Mouse (Mus musculus) heart, embryonic 13.5 days (tissue): ENCODE measurements around the gene Npcd. TPM values are rescaled to one million over a fixed set of nuclear protein-coding genes. Genes with fewer than 3 reads are reported as not detected.

ENCODE experiments used
- ATAC-seq: fragments of 200-750 bp; cut with Nextera tagmentation; 2 replicates; pipeline ENCODE4 v1.8.0; 2017; ENCODE audit warnings: moderate TSS enrichment; ENCODE audit not compliant: insufficient number of reproducible peaks, low FRiP score, low TSS enrichment; ENCODE audit errors: extremely low read depth
- H3K27ac ChIP-seq: fragments of 300-500 bp; sonication (generic); replicated peaks from 2 replicates; pipeline ENCODE4 v1.5.1; 2015; ENCODE audit warnings: moderate library complexity, mild to moderate bottlenecking, inconsistent platforms
- H3K27me3 ChIP-seq: fragments of 300-500 bp; sonication (generic); replicated peaks from 2 replicates; pipeline ENCODE4 v1.6.1; 2015; ENCODE audit warnings: mild to moderate bottlenecking, inconsistent platforms
- H3K36me3 ChIP-seq: fragments of 300-500 bp; sonication (generic); 2 replicates; pipeline ENCODE4 v1.6.1; 2015; ENCODE audit warnings: mild to moderate bottlenecking, inconsistent platforms
- H3K4me1 ChIP-seq: fragments of 300-500 bp; sonication (generic); 2 replicates; pipeline ENCODE4 v1.6.1; 2015; ENCODE audit warnings: inconsistent platforms
- H3K4me2 ChIP-seq: fragments of 300-500 bp; sonication (generic); 2 replicates; pipeline ENCODE4 v1.6.1; 2015; ENCODE audit warnings: inconsistent platforms, mild to moderate bottlenecking, moderate library complexity
- H3K4me3 ChIP-seq: fragments of 300-500 bp; sonication (generic); 2 replicates; pipeline ENCODE4 v1.5.1; 2015; ENCODE audit warnings: moderate library complexity, mild to moderate bottlenecking, inconsistent platforms
- H3K9ac ChIP-seq: fragments of 300-500 bp; sonication (generic); 2 replicates; pipeline ENCODE4 v1.6.1; 2015; ENCODE audit warnings: inconsistent platforms, mild to moderate bottlenecking, moderate library complexity
- H3K9me3 ChIP-seq: fragments of 300-500 bp; sonication (generic); 2 replicates; pipeline ENCODE4 v1.6.1; 2016; ENCODE audit warnings: inconsistent platforms
- WGBS: fragments of 180-500 bp; shearing (Covaris S2); methylation state at CpG from one replicate; pipeline ENCODE4 v1.1.7; 2015; ENCODE audit warnings: mixed read lengths; 5-methylcytosine and 5-hydroxymethylcytosine counted together
- polyA plus RNA-seq: library from polyadenylated mRNA; unstranded; fragments of >200 nt; fragmentation: Nextera tagmentation; extraction: Ambion mirVana; gene quantifications from 2 replicates; pipeline ENCODE4 v1.2.1, GENCODE M21; 2015

Npcd gene
- polyA plus RNA-seq, 1 experiment from 2014 or later: not detected

DNA sequence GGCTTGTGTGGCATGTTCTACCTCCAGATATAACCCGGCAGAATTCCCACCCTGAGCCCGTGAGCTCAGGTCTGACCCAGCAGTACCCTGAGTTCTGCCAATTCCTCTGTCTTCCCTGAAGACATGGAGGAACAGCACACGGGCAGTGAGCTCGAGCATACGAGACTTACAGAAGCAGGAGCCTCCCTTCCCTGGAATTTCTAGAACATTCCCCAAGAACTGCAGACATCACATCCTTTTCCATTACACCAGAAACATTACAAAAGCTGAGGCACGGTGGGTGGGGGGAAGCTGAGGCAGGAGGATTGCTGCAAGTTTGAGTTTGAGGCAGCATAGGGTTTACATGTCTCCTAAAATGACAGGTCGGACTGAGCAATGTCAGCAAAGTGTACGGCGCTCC, 25.8 kb upstream of the Npcd start:
- no peak for ATAC-seq
- Histone ChIP-seq H3K27ac (no peak overlapping the region), H3K4me1 (peaks cover 5% of the 10 kb centered on the region; the same call in 1 of the 2 replicates), H3K36me3 (no peaks in the 10 kb centered on the region), H3K9me3 (no peaks in the 10 kb centered on the region), H3K4me2 (no peak overlapping the region), H3K27me3 (no peaks in the 10 kb centered on the region), H3K9ac (no peak overlapping the region), H3K4me3 (no peak overlapping the region)
- 77% methylated on average over 9 of the region's 9 CpGs for WGBS

DNA sequence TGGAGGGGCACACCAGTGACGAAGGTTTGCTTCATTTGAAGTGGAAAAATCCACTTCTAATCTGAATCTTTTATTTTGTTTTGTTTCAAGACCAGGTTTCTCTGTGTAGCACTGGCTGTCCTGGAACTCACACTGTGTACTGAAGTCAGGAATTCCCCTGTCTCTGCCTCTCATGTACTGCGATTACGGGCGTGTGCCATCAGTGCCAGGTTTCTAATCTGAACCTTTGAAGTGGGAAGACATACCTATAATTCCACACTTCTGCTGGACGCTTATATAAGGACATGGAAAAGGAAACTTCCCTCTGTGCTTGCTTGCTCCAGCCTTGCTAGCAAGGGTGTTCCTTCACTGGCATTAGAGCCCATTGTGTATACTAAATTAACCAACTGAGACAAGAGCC, 24.9 kb upstream of the Npcd start:
- H3K27ac ChIP-seq: no peak overlapping the region
- peaks cover 5% of the 10 kb centered on the region; the same call in 1 of the 2 replicates for H3K4me1 ChIP-seq
- no peaks in the 10 kb centered on the region for H3K9me3 ChIP-seq
- no peak for ATAC-seq
- no peak overlapping the region for H3K9ac ChIP-seq
- H3K4me2 ChIP-seq: no peak overlapping the region
- no peak overlapping the region for H3K4me3 ChIP-seq
- H3K27me3 ChIP-seq: no peaks in the 10 kb centered on the region
- WGBS: 43% methylated on average over 5 of the region's 5 CpGs
- H3K36me3 ChIP-seq: no peaks in the 10 kb centered on the region

DNA sequence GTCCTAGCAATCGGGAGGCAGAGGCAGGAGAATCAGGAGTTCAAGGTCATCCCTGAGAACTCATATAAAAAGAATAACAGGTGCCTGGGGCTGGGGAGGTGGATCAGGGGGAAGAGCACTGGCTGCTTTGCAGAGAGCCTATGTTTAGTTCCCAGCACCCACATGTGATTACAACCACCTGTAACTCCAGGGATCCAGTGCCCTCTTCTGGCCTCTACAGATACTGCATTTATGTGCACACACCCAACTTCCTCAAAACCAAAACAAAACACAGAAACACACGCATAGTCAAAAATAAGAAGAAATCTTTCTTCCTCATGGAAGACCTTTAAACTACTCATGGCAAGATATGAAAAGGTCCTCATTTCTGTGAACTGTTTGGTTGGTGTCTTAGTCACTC, 16.1 kb upstream of the Npcd start:
- no peaks in the 10 kb centered on the region for H3K36me3 ChIP-seq
- 88% methylated on average over 2 of the region's 2 CpGs for WGBS
- H3K4me1 ChIP-seq: peaks cover 12% of the 10 kb centered on the region
- H3K9ac ChIP-seq: no peak overlapping the region
- no peak for ATAC-seq
- H3K4me3 ChIP-seq: no peak overlapping the region
- H3K9me3 ChIP-seq: peaks cover 5% of the 10 kb centered on the region; the same call in 1 of the 2 replicates
- H3K27ac ChIP-seq: no peak overlapping the region
- no peak overlapping the region for H3K4me2 ChIP-seq
- H3K27me3 ChIP-seq: no peaks in the 10 kb centered on the region

DNA sequence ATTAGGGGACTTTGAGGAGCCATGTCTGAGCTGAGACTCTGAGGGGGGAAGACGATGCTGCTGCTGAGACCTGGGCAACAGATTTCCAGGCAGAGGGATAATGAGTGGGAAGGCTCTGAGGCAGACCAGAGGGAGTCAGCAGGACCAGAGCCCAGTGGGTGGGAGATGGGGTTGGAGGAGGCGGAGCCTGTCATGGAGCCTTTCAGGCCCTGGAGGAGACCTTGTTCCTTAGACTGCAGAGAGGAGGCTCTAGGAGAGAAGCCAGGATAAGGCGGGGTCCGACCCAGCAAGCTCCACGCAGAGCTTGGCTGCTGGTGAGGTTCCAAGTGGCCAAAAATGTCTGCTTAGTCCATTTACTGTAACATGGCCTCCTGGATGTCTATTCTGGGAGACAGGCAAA, 13.1 kb upstream of the Npcd start:
- 0 out of 2 replicates have a peak overlapping the region, but pooled peaks have one; percentile 25 for H3K9ac ChIP-seq
- H3K4me2 ChIP-seq: no peak overlapping the region
- H3K9me3 ChIP-seq: peaks cover 5% of the 10 kb centered on the region; the same call in 1 of the 2 replicates
- peak overlapping the region; percentile 8; the same call in 1 of the 2 replicates for H3K27ac ChIP-seq
- ATAC-seq: no peak
- 17% methylated on average over 5 of the region's 5 CpGs for WGBS
- no peaks in the 10 kb centered on the region for H3K36me3 ChIP-seq
- H3K27me3 ChIP-seq: no peaks in the 10 kb centered on the region
- peaks cover 12% of the 10 kb centered on the region for H3K4me1 ChIP-seq
- no peak overlapping the region for H3K4me3 ChIP-seq

DNA sequence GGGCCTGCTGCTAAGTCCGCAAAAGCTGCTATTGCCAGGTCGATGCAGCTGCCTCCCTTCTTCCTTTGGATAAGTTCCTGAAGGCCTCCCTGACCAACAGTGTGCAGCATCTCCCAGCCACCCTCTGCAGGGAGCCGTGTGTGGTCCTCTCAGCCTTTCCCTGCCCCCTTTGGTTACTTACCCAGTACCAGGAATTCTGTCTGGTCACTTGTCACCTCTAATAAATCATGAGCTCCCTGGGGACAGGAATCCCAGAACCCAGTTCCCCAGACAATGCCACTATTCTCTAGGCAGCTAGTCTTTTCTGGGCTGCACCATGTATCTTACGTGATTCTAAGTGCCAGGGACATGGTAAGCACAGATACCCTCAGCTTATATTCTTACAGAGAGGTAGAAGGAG, 11.9 kb upstream of the Npcd start:
- no peak overlapping the region for H3K27ac ChIP-seq
- no peaks in the 10 kb centered on the region for H3K27me3 ChIP-seq
- no peak overlapping the region for H3K9ac ChIP-seq
- peaks cover 5% of the 10 kb centered on the region; the same call in 1 of the 2 replicates for H3K9me3 ChIP-seq
- H3K36me3 ChIP-seq: no peaks in the 10 kb centered on the region
- no peak for ATAC-seq
- no peak overlapping the region for H3K4me2 ChIP-seq
- H3K4me1 ChIP-seq: peaks cover 12% of the 10 kb centered on the region
- no peak overlapping the region for H3K4me3 ChIP-seq
- WGBS: 63% methylated on average over 4 of the region's 4 CpGs

DNA sequence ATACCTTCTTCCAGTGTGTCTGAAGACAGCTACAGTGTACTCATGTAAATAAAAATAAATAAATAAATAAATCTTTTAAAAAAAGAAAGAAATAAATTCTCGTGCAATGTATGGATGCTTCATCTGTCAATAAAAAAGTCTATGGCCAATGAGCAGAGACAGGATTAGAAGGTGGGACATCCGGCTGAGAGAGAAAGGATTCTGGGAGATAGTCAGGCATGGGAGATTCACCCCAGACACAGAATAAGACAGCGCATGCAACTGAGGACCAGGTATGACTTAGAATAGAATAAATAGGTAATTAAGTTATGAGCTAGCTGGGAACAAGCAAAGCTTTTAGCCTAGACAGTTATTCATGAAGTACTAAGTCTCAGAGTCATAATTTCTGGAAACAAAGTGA, 8.9 kb upstream of the Npcd start:
- Histone ChIP-seq H3K9ac (no peak overlapping the region), H3K4me1 (peaks cover 11% of the 10 kb centered on the region), H3K27me3 (peaks cover 8% of the 10 kb centered on the region), H3K4me3 (no peak overlapping the region), H3K9me3 (no peaks in the 10 kb centered on the region), H3K36me3 (no peaks in the 10 kb centered on the region), H3K27ac (no peak overlapping the region), H3K4me2 (no peak overlapping the region)
- WGBS: 86% methylated on average over 3 of the region's 3 CpGs
- ATAC-seq: no peak

DNA sequence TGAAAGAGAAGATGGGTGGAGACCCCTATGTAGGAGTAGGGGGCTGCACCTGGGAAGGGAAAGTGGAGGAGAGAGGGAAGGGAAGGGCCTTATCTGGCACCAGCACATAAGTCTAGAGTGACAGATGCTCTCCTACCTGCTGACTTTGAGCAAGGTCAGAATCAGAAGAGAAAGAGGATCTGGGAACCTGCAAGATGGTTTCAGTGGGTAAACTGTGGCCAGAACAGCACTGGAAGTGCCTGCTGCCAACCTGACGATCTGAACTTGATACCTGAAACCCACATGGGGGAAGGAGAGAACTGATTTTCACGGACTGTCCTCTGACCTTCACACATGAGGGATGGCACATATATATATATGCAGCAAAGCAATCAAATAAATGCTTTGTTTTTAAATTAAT, 6.2 kb upstream of the Npcd start:
- ATAC-seq: no peak
- no peak overlapping the region for H3K4me3 ChIP-seq
- H3K9ac ChIP-seq: no peak overlapping the region
- WGBS: 46% methylated on average over 2 of the region's 2 CpGs
- no peaks in the 10 kb centered on the region for H3K9me3 ChIP-seq
- peaks cover 8% of the 10 kb centered on the region for H3K27me3 ChIP-seq
- no peak overlapping the region for H3K4me2 ChIP-seq
- H3K27ac ChIP-seq: no peak overlapping the region
- H3K4me1 ChIP-seq: peaks cover under 1% of the 10 kb centered on the region; the same call in 1 of the 2 replicates
- no peaks in the 10 kb centered on the region for H3K36me3 ChIP-seq

DNA sequence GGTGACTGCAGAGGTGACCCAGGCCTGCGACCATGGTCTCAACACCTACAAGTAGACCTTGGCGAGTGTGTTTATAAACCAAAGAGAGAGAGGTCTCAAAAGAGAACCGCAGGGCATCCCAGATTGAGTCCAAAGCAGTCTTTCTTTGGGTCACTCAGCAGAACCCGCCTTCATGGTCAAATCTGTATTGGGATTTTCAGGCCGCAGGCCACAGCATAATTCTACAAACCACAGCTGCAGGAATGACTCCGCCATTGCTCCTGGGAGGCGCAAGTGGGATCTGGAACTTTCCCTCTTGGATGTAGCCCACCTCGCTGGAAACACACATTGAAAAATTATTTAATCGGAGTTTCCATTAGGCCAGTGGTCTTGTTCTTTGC, 834 bp upstream of the Npcd start:
- Histone ChIP-seq H3K27ac (peak overlapping the region; percentile 97), H3K27me3 (peaks cover under 1% of the 10 kb centered on the region; the same call in 1 of the 2 replicates), H3K4me3 (peak overlapping the region; percentile 90), H3K4me1 (peaks cover 37% of the 10 kb centered on the region), H3K9me3 (no peaks in the 10 kb centered on the region), H3K9ac (peak overlapping the region; percentile 74), H3K4me2 (peak overlapping the region; percentile 91), H3K36me3 (peaks cover 16% of the 10 kb centered on the region)
- no peak for ATAC-seq
- 61% methylated on average over 9 of the region's 9 CpGs for WGBS

DNA sequence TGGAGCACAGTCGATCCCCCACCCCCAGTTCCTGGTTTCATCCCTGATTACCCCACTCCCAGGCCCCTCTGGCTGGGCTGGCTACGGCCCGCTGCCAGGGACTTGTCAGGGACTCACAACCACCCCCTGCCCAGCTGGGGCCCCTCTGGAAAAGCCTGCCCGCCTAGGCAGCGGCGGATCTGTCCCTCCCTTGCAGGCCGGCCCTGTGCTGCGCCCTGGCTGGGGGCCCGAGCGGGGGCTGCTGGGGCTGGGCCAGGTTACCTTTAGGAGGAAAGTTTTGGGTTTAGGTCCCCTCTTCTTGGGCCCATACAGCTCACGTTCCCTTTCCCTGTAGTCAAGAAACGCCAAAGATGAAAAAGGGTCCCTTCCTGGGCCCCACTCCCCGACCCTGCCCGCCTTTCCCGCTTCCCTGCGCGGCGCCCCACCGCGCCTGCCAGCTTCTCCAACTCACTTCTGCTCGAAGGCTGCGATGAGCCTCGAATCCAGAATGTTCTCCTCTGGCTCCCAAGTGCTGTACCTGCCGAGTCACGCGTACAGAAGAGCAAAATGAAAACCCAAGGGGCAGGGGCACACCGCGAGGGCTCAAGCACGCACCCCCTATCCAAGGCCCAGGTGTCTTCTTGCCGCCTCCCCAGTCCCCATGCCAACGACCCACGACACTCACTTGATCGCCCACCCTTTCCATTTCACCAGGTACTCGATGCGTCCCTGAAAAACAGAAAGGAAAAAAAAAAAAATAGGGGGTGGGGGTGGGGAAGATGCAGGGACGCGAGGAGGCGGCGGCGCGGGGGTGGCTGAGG, 586 bp downstream of the Npcd start:
- peak overlapping the region; percentile 90 for H3K4me3 ChIP-seq
- peaks cover 51% of the 10 kb centered on the region for H3K4me1 ChIP-seq
- H3K9me3 ChIP-seq: no peaks in the 10 kb centered on the region
- peak overlapping the region; percentile 97 for H3K9ac ChIP-seq
- no peaks in the 10 kb centered on the region; the same call in 1 of the 2 replicates for H3K27me3 ChIP-seq
- peak overlapping the region; percentile 91 for H3K4me2 ChIP-seq
- peak; percentile 37; the same call in 1 of the 2 replicates for ATAC-seq
- H3K36me3 ChIP-seq: peaks cover 23% of the 10 kb centered on the region
- under 1% methylated on average over 41 of the region's 41 CpGs for WGBS
- H3K27ac ChIP-seq: peak overlapping the region; percentile 97

DNA sequence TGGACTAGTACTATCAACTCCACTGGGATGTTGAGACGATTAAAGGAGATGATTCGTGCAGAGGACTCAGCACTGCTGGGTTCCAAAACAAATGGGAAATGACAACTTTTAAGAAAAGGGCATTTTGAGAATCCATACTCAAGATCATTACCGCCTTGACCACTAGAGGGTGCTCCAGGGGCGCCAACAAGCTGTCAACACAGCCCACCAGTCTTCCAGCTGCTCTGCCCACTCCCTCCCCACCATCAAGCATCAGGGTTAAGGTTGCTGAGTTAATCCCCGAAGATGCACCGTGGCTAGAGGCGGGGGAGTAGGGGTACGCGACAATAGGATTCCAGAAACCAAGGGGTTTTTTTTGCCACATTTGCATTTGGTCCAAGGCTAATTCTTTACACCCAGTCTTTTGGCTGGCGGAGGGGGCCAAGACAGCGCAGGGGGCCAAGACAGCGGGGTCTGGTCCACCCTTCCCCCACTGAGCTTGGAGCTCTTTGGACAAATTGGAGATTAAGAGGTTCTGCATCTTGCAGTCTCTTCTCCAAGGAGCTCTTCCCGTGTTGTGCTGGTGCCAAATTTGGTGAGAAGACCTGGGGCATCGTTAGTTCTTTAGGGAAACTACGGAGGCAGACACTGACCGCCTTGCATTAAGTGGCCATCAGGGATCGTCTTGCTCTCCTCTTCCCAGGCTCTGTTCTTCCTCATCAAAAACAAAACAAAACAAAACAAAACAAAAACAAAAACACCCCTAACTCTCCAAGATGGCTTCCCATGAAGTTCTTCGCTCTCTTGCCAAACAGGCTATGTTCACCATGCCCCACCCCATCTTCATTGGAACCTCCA, 1.8 kb downstream of the Npcd start:
- Histone ChIP-seq H3K36me3 (peaks cover 35% of the 10 kb centered on the region), H3K4me2 (peak overlapping the region; percentile 91), H3K27me3 (no peaks in the 10 kb centered on the region), H3K4me3 (peak overlapping the region; percentile 90), H3K27ac (peak overlapping the region; percentile 97), H3K9ac (peak overlapping the region; percentile 97), H3K9me3 (no peaks in the 10 kb centered on the region), H3K4me1 (peaks cover 63% of the 10 kb centered on the region)
- 28% methylated on average over 18 of the region's 18 CpGs for WGBS
- no peak for ATAC-seq

DNA sequence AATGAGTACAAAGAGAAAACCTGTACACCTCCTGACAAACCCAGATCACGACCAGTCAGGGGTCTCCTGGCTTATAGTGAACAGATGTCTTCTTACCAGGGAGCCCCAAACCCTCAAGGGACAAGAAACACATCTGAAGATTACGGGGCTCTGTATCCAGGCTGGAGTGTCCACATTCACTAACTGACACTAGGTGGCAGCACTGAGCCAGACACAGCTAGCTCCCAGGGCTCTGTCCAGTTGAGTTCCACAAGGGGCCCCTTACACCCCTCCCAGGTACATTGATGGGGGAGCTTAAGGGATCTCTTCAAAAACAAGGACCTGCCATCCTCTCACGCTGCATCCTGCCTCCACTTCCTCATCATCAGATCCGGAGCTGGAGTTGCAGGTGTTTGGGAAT, 3.6 kb downstream of the Npcd start:
- Histone ChIP-seq H3K36me3 (peaks cover 52% of the 10 kb centered on the region), H3K9ac (0 out of 2 replicates have a peak overlapping the region, but pooled peaks have one; percentile 8), H3K4me2 (no peak overlapping the region), H3K27me3 (no peaks in the 10 kb centered on the region), H3K4me1 (peaks cover 79% of the 10 kb centered on the region), H3K27ac (no peak overlapping the region), H3K4me3 (no peak overlapping the region), H3K9me3 (no peaks in the 10 kb centered on the region)
- ATAC-seq: no peak
- 11% methylated on average over 4 of the region's 4 CpGs for WGBS
